Mouse (Mus musculus): ENCODE results near the gene Zkscan6. TPM values are rescaled to one million over a fixed set of nuclear protein-coding genes. Genes with fewer than 3 reads are reported as not detected.

Zkscan6 gene
- 28.7 TPM for polyA plus RNA-seq (2017; shearing (Covaris generic))

GRCm38 (mm10) chr11:65806909-65807504 is at the start of gene Zkscan6:
Gene Zkscan6 (plus strand): TSS chr11:65807175.

GRCm38 (mm10) chr11:65788154-65788553 is 18.8 kb upstream of the Zkscan6 start, which contains the start of gene Map2k4:
Gene Map2k4 (minus strand): TSS chr11:65788297.

Other genes starting within 250 kb of the Zkscan6 start
- gene Map2k4, start 18.9 kb upstream of the Zkscan6 start, polyA plus RNA-seq (2017; shearing (Covaris generic)) = 41.6 TPM

All from naive thymus-derived CD4-positive, alpha-beta T cell, adult 5 months (primary cell).